Mouse (Mus musculus): ENCODE data around the gene Wnt8b.

Wnt8b gene

DNA sequence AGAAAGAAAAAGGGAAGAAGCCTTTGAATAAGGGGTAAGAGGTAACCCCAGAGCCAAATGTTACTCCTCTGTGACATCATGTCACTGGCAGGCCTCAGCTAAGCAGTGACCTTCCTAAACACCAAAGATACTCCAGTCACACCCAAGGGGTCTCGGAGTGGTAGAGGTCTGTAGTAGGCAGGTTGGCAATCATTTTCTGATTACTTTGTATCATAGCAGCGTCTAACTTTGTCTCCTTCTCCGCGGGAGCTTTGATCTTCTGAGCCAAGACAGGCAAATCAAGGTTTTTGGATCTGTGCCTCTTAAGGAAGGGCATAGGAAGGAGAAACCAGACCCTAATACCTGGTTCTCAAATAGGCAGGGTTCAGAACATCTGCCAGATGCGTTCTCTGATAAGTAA is 19.3 kb downstream of the Wnt8b start:
- no peak for DNase-seq

DNA sequence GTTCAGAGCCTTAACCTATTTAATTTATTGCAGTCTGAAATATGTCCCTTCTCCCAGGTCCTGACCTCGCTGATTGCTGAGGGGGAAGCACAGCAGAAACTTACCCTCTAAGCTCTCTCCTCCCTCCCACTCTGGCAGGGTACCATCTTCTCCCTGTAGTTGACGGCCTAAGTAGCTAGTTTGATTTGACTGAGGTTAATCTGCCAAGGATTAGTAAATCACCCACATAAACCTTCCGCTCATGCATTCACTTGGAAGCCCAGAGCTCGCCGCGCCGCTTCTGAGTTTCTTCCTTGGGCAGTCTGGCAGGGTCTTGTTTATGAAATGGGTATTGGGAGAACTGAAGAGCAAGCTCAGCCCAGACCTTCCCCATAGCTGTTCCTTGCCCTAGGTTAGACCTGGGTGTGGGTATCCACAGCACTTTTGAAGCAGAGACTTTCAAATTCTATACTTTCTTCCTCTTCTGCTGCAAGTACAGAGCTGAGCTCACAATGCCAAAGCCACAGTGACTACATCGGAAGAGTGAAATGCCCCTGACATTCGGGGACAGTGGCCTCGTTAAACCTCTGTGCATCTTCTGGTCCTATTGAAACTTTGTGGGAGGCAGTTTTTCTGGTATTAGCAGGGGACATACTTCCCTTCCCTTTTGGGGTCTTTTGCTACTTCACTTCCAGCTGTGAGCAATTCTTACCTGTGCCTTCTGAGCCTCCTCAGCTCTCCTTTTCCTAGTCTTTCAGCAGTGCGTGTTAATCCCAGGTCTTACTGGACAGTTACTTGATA is 20.0 kb downstream of the Wnt8b start:
- DNase-seq, result no peak

DNA sequence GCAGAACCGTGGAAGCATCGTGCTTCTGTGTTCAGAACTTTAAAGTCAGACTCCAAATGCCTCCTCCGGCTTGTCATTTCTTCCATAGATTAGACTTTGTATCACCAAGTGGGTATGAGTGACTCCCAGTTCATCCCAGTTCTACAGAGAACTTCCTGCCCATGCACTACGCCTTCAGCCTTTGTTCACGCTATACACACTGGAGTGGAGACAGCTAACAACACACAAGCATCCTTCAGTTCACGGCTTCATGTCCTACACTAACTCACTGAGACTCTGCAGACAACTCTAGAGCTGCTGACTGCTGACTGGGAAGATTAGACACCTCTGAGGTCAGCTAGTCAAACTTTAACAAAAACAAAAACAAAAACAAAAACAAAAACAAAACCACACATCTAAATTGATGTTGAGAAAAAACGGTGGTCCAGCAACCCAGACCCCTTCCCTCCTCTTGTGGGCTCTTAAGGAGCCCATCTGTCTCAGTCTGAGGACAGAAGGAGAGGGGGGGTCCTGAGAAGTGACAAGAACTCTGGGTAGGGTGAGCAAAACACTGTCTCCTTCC is 20.7 kb downstream of the Wnt8b start:
- DNase-seq, result no peak

GRCm38 (mm10) chr19:44514521-44515451 is 21.5 kb downstream of the Wnt8b start:
- DNase-seq, result no peak

DNA sequence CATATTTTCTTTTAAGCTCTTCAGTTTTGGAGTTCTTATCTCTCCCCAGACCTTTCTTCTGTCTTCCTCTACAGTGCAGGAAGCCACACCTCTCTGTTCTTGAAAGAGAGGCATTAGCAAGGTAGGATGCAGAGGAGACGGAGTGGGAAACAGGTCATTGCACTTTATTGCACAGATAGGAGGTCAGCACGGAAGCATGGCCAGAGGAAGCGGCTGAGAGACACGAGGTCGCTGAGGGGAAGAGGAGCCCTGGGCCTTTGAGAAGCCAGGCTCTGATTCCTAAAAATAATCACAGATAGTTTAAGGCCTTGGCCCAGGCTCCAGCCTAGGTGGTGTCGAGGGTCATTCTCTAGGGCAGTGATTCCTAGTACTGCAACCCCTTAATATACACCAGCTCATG is 22.5 kb downstream of the Wnt8b start:
- no peak for DNase-seq

GRCm38 (mm10) chr19:44517996-44518768 is 24.9 kb downstream of the Wnt8b start:
- DNase-seq, result no peak

GRCm38 (mm10) chr19:44519152-44519551 is 25.9 kb downstream of the Wnt8b start:
- peak; percentile 74 for DNase-seq

DNA sequence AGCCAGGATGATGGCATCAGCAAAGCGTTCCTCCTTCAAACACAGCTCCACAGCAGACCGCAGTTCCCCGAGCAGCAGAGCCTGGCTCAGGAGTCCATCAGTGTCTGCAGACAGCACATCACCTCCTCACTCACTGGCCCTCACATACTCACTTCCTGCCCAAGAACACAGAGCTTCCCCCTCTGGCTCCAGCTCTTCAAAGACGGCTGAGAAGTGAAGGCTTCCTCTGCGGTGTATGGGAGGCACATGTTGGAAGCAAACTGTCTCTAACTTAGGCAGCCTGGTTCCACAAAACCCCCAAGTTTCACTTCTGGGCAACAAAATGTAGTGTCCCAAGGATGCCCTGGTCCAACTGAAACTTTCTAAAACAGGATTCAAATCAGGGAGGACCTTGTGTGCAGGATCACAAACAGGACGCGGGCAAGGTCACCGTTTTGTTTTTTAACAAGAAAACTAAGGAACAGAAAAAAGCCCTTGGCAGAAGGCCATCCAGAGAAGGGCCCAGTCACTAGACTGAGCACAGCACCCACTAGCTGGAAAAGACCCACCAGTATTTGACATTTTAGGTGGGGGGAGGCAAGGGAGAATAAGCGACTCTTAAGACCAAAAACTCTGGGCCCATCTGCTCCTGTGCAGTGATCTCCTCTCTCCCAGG is 32.4 kb downstream of the Wnt8b start:
- DNase-seq, result no peak

DNA sequence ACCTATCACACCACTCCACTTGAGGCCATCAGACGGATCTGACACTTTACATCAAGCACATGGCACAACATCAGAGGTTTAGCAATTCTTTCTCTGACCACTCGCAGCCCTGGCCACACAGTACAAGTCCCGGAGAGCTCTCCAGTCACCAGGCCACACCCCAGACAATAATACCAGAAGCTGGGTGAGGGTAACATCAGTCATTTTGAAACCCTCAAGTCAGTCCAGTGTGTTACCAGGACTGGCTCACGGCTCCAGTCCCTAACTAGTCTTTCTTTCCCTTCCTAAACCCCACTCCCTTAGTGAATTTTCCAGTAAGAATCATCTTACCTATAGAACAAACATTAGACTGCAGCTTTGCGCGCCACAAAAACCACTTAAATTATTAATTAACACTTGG is 36.7 kb downstream of the Wnt8b start:
- DNase-seq, result no peak

- DNase-seq, result peak; percentile 29
Observed at GRCm38 (mm10) chr19:44535376-44535775, 42.1 kb downstream of the Wnt8b start.

- no peak for DNase-seq
Observed at GRCm38 (mm10) chr19:44537416-44537815, 44.1 kb downstream of the Wnt8b start.

- DNase-seq, result no peak
Observed at GRCm38 (mm10) chr19:44542694-44543178, 49.5 kb downstream of the Wnt8b start.

DNA sequence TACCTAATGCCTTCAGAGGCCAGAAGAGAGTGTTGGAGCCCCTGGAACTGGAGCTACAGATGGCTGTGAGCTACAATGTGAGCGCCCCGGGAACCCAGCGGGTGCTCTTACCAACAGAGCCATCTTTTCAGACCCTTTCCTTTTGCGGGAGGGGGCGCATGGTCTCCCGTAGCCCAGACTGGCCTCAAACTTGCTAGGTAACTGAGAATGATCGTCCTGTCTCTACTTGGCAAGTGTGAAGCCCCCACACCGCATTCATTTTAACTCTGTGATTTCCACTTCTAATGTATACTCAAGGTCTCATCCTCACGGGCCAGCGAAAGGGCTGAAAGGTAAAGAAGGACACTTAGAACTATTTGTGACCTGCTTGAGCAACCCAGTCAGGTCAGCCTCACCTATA is 51.1 kb downstream of the Wnt8b start:
- DNase-seq, result no peak

- peak; percentile 79 for DNase-seq
Observed at GRCm38 (mm10) chr19:44544775-44545174, 51.5 kb downstream of the Wnt8b start.

DNA sequence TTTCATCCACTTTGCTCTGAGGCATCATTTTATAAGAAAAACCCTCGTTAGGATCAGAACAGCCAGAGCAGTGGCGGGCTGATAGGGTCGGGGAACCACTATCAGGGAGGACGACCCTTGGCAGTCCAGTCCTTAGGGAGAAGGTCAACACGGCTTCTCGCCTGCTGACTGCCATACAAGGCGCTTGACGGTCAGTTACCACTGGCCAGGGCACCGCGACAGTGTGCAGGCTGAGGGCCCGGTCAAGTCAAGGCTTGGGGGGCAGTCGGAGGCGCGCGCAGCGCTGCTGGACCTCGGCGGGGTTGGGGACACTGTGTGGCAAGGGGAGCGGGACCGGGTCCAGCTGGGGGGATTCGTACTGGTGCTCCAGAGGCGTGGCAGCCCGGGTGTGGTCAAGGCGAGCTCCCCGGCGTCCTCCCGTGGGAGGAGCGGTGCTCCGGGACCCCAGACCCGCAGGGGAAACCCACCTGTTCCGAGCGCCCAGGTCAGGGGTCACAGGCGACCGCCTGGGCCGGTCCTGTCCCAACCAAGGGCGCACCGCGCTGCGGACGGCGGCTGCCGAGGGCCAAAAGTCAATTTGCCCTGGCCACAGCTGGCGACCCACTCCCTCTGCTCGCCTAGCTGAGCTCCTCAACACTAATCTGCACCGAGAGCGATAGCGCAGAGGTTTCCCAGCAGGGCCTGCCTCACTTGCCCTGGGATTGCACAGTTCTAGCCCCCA is 52.2 kb downstream of the Wnt8b start, which contains the start of gene Sec31b:
Sec31b (minus strand) TSS at position 544 of the 721 bp plus-strand sequence.
- peak; percentile 72 for DNase-seq

GRCm38 (mm10) chr19:44552731-44553130 is 59.5 kb downstream of the Wnt8b start, which contains the start of gene Gm20538:
Gene Gm20538 (minus strand): TSS chr19:44552831.
- no peak for DNase-seq

- DNase-seq, result peak; percentile 59
Observed at GRCm38 (mm10) chr19:44553286-44553685, 60.0 kb downstream of the Wnt8b start.

- peak; percentile 17 for DNase-seq
Observed at GRCm38 (mm10) chr19:44554490-44554860, 61.2 kb downstream of the Wnt8b start.

DNA sequence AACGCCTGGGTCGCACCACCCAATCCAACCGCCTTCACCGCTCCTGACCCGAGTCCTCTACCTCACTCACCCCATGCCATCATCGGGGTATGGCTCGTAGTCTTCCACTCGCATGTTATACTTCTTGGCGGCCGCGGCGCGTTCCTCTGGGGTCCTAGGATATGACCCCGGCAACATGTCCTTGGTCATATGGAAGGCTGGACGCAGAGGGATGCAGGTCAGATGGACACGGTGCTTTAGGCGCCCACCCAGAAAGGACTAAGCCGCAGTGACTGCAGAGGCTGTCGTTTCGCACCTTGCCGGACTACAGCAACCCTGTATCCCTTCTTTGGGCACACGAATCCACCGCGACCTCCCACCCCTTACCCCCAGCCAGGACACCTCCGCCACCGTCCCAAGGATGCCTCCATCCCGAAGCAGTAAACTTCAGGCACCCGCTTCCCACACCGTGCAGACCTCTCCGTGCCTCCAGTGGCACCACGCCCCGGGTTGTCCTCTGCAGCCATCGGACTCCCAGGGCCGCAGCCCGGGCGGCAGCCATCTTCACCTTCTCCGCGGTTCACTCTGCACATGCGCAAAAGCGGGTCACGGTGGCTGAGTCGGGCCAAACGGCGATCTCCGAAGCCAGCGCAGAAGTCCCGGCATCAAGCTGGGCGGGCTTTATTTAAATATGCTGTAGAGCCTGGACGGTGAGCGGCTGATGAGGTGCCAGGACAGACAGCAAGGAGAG is 61.8 kb downstream of the Wnt8b start, which contains the start of gene Ndufb8:
Ndufb8 (minus strand) TSS at position 580 of the 730 bp plus-strand sequence.
- DNase-seq, result peak; percentile 96

DNA sequence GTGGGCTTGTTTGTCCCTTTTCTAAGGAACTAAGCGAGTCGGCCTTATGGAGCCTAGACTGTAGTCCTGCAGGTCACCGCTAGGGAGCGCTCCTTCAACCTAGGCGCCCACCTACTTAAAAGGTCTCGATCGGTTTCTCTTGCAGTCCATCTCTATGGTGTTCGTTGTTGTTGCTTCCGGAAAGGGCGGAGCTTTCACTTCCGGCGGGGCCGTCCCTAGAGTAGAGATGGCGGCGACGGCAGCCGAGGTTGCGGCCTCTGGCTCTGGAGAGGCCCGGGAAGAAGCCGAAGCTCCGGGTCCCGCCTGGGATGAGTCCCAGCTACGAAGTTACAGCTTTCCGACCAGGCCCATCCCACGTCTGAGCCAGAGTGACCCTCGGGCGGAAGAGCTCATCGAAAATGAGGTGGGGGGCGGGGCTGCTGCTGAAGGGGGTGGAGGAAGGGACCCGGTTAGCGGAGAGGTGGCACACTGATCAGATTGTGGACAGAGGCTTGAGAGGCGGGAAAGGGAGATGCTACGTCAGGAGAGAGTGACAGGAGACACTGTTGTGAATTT is 69.5 kb downstream of the Wnt8b start, which contains the start of gene Hif1an:
Hif1an (plus strand) TSS at position 199 of the 555 bp plus-strand sequence.
- DNase-seq, result peak; percentile 98
